Mouse (Mus musculus): Measurements from ENCODE around the gene Adcy2. TPM values are rescaled to one million over a fixed set of nuclear protein-coding genes. Genes with fewer than 3 reads are reported as not detected.

Gene Adcy2
- polyA plus RNA-seq, 1 experiment from 2014 or later: 0.63 TPM

- H3K4me3 ChIP-seq: no peak overlapping the region
- WGBS: 65% methylated on average over 5 of the region's 5 CpGs
- no peaks in the 10 kb centered on the region for H3K36me3 ChIP-seq
- no peak overlapping the region for H3K27ac ChIP-seq (replicated peaks)
- H3K9me3 ChIP-seq: no peaks in the 10 kb centered on the region
- peaks cover 16% of the 10 kb centered on the region for H3K4me1 ChIP-seq
- H3K4me2 ChIP-seq: no peak overlapping the region
- peaks cover 38% of the 10 kb centered on the region for H3K27me3 ChIP-seq (replicated peaks)
- no peak for ATAC-seq (ENCODE audit: extremely low read depth, insufficient number of reproducible peaks, low FRiP score, low TSS enrichment)
- no peak overlapping the region for H3K9ac ChIP-seq
Observed at GRCm38 (mm10) chr13:69002631-69003030, 3.3 kb upstream of the Adcy2 start.

GRCm38 (mm10) chr13:69002173-69002572, 2.8 kb upstream of the Adcy2 start:
- Histone ChIP-seq H3K27me3 (replicated peaks) (peaks cover 42% of the 10 kb centered on the region), H3K4me1 (peaks cover 18% of the 10 kb centered on the region), H3K9ac (no peak overlapping the region), H3K27ac (replicated peaks) (no peak overlapping the region), H3K36me3 (no peaks in the 10 kb centered on the region), H3K4me2 (no peak overlapping the region), H3K9me3 (no peaks in the 10 kb centered on the region), H3K4me3 (no peak overlapping the region)
- WGBS: 17% methylated on average over 4 of the region's 4 CpGs
- no peak for ATAC-seq (ENCODE audit: extremely low read depth, insufficient number of reproducible peaks, low FRiP score, low TSS enrichment)

- WGBS: 38% methylated on average over 5 of the region's 5 CpGs
- Histone ChIP-seq H3K36me3 (no peaks in the 10 kb centered on the region), H3K9me3 (no peaks in the 10 kb centered on the region), H3K9ac (peak overlapping the region; percentile 80), H3K27ac (replicated peaks) (no peak overlapping the region), H3K4me2 (peak overlapping the region; percentile 93), H3K27me3 (replicated peaks) (peaks cover 57% of the 10 kb centered on the region), H3K4me1 (peaks cover 18% of the 10 kb centered on the region), H3K4me3 (peak overlapping the region; percentile 68)
- ATAC-seq (ENCODE audit: extremely low read depth, insufficient number of reproducible peaks, low FRiP score, low TSS enrichment): no peak
Observed at GRCm38 (mm10) chr13:68999826-69000225, 485 bp upstream of the Adcy2 start.

DNA sequence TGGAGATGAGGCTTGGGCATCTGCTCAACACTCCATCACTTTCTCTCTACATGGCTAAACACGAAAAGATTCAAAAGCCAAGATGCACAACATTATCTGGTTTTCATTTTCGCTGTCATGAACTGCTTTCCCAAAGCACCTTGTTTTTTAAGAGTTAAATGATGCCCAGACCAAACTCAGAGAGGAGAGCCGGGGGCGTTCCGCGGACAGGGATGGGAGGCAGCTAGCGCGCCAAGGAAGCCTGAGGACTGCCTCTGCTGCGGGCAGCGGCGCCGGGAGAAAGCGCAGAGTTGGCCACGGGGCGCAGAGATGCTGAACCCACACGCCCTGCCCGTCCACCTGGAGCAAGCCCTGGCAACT, 803 bp downstream of the Adcy2 start:
- Histone ChIP-seq H3K9me3 (no peaks in the 10 kb centered on the region), H3K4me1 (peaks cover 18% of the 10 kb centered on the region), H3K27ac (replicated peaks) (no peak overlapping the region), H3K36me3 (no peaks in the 10 kb centered on the region), H3K9ac (peak overlapping the region; percentile 80), H3K4me2 (peak overlapping the region; percentile 93), H3K27me3 (replicated peaks) (peaks cover 61% of the 10 kb centered on the region), H3K4me3 (peak overlapping the region; percentile 68)
- no peak for ATAC-seq (ENCODE audit: extremely low read depth, insufficient number of reproducible peaks, low FRiP score, low TSS enrichment)
- WGBS: under 1% methylated on average over 17 of the region's 17 CpGs

GRCm38 (mm10) chr13:68997821-68998551, 1.4 kb downstream of the Adcy2 start:
- H3K4me2 ChIP-seq: peak overlapping the region; percentile 93
- no peak overlapping the region for H3K27ac ChIP-seq (replicated peaks)
- peaks cover 62% of the 10 kb centered on the region for H3K27me3 ChIP-seq (replicated peaks)
- H3K9me3 ChIP-seq: no peaks in the 10 kb centered on the region
- peaks cover 18% of the 10 kb centered on the region for H3K4me1 ChIP-seq
- H3K4me3 ChIP-seq: peak overlapping the region; percentile 68
- ATAC-seq (ENCODE audit: extremely low read depth, insufficient number of reproducible peaks, low FRiP score, low TSS enrichment): no peak
- WGBS: 10% methylated on average over 22 of the region's 22 CpGs
- peak overlapping the region; percentile 80 for H3K9ac ChIP-seq
- no peaks in the 10 kb centered on the region for H3K36me3 ChIP-seq

DNA sequence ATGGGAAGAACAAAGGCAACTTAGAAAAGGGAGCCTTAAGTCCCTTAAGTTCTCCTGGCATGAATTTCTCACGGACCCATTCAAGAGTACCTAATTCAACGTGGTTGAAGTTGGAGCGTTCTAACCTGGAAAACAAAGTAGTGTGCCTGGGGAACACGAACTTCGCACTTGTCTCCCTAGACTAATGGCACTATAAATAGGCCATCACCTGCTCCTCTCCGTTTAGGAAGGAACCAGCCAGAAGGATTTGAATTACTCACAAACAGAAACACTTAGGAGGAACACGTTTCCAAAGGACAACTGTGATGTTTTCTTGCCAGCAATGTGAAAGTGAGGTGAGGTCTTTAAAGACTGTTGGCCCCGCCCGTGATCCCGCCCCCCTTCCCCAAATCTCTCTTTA, 2.0 kb downstream of the Adcy2 start:
- peak overlapping the region; percentile 93 for H3K4me2 ChIP-seq
- H3K9ac ChIP-seq: no peak overlapping the region
- peaks cover 18% of the 10 kb centered on the region for H3K4me1 ChIP-seq
- 11% methylated on average over 10 of the region's 10 CpGs for WGBS
- H3K27ac ChIP-seq (replicated peaks): no peak overlapping the region
- H3K9me3 ChIP-seq: no peaks in the 10 kb centered on the region
- no peak for ATAC-seq (ENCODE audit: extremely low read depth, insufficient number of reproducible peaks, low FRiP score, low TSS enrichment)
- H3K36me3 ChIP-seq: no peaks in the 10 kb centered on the region
- H3K27me3 ChIP-seq (replicated peaks): peaks cover 62% of the 10 kb centered on the region
- peak overlapping the region; percentile 68; the same call in 1 of the 2 replicates for H3K4me3 ChIP-seq

DNA sequence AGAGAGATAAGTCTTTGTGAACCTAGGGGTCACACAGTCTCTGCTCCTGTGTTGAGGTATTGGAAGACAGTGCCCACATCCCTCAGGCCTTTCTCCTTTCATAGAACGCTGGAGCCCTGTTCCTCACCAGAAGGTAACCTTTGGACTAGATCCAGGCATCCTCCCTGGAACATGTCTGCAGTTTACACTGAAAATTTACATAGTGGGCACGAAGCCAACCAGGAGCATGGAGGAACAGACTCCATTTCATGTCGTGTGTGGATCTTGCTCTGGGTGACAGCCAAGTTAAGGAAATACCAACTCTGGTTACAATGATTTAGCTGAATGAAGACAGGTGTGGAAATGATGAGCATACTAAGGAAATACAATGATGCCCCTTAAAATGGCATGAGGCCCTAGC, 2.7 kb downstream of the Adcy2 start:
- Histone ChIP-seq H3K9me3 (no peaks in the 10 kb centered on the region), H3K4me1 (peaks cover 18% of the 10 kb centered on the region), H3K9ac (no peak overlapping the region), H3K4me2 (no peak overlapping the region), H3K27ac (replicated peaks) (no peak overlapping the region), H3K36me3 (no peaks in the 10 kb centered on the region), H3K27me3 (replicated peaks) (peaks cover 62% of the 10 kb centered on the region), H3K4me3 (no peak overlapping the region)
- WGBS: 61% methylated on average over 3 of the region's 3 CpGs
- ATAC-seq (ENCODE audit: extremely low read depth, insufficient number of reproducible peaks, low FRiP score, low TSS enrichment): no peak

DNA sequence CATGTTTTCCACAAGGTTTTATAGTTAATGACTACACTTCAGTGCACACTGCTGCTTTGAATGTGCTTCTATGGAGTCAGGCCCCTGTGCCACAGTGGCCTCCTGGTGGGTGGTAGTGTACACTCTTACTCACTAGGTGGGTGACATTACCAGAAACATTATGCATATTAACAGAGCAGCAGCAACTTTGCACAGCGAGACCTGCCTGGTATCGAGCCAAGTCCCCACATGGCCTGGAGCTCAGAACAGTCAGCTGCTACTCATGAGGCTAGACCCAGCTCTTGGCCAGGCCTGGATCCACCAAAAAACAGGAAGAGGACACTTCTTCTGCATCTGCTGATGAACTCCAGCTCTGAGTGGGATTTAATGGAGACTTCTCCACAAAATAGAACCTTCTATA, 13.6 kb downstream of the Adcy2 start:
- Histone ChIP-seq H3K9ac (no peak overlapping the region), H3K9me3 (no peaks in the 10 kb centered on the region), H3K4me1 (no peaks in the 10 kb centered on the region), H3K27me3 (replicated peaks) (no peaks in the 10 kb centered on the region), H3K4me3 (no peak overlapping the region), H3K4me2 (no peak overlapping the region), H3K27ac (replicated peaks) (no peak overlapping the region), H3K36me3 (no peaks in the 10 kb centered on the region)
- WGBS: 89% methylated on average over 2 of the region's 2 CpGs
- ATAC-seq (ENCODE audit: extremely low read depth, insufficient number of reproducible peaks, low FRiP score, low TSS enrichment): no peak

- no peak for ATAC-seq (ENCODE audit: extremely low read depth, insufficient number of reproducible peaks, low FRiP score, low TSS enrichment)
- Histone ChIP-seq H3K27ac (replicated peaks) (no peak overlapping the region), H3K27me3 (replicated peaks) (no peaks in the 10 kb centered on the region), H3K4me3 (no peak overlapping the region), H3K9ac (no peak overlapping the region), H3K4me2 (no peak overlapping the region), H3K4me1 (no peaks in the 10 kb centered on the region), H3K36me3 (no peaks in the 10 kb centered on the region), H3K9me3 (no peaks in the 10 kb centered on the region)
- 77% methylated on average over 15 of the region's 15 CpGs for WGBS
Observed at GRCm38 (mm10) chr13:68984000-68984399, 15.3 kb downstream of the Adcy2 start.

GRCm38 (mm10) chr13:68981048-68981447, 18.3 kb downstream of the Adcy2 start:
- 71% methylated on average over 2 of the region's 2 CpGs for WGBS
- Histone ChIP-seq H3K9me3 (no peaks in the 10 kb centered on the region), H3K4me1 (no peaks in the 10 kb centered on the region), H3K27me3 (replicated peaks) (no peaks in the 10 kb centered on the region), H3K27ac (replicated peaks) (no peak overlapping the region), H3K36me3 (no peaks in the 10 kb centered on the region), H3K4me3 (no peak overlapping the region), H3K9ac (no peak overlapping the region), H3K4me2 (no peak overlapping the region)
- ATAC-seq (ENCODE audit: extremely low read depth, insufficient number of reproducible peaks, low FRiP score, low TSS enrichment): no peak

DNA sequence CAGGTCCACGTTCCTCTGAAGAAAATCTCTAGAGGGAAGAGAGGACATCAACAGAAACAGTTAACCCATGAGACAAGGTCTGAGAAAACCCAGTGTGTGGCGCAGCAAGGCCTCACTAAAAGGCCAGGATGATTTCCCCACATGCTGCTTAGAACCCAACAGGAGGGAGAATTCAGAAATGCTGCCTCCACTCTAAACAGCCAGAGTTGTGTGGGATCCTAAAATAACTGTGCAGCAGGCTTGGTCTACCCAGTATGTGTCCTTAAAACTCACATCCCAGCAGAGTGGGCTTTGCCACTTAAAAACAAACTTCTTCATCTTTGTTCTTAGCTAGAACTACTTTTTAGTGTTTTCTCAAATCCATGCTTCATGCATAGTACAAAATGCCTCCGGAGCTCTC, 26.2 kb downstream of the Adcy2 start:
- Histone ChIP-seq H3K9me3 (no peaks in the 10 kb centered on the region), H3K36me3 (no peaks in the 10 kb centered on the region), H3K9ac (no peak overlapping the region), H3K4me2 (no peak overlapping the region), H3K27me3 (replicated peaks) (0 out of 2 replicates have a peak, but pooled peaks cover 6% of the 10 kb centered on the region), H3K4me1 (no peaks in the 10 kb centered on the region), H3K27ac (replicated peaks) (no peak overlapping the region), H3K4me3 (no peak overlapping the region)
- ATAC-seq (ENCODE audit: extremely low read depth, insufficient number of reproducible peaks, low FRiP score, low TSS enrichment): no peak
- WGBS: 24% methylated on average over 3 of the region's 3 CpGs

DNA sequence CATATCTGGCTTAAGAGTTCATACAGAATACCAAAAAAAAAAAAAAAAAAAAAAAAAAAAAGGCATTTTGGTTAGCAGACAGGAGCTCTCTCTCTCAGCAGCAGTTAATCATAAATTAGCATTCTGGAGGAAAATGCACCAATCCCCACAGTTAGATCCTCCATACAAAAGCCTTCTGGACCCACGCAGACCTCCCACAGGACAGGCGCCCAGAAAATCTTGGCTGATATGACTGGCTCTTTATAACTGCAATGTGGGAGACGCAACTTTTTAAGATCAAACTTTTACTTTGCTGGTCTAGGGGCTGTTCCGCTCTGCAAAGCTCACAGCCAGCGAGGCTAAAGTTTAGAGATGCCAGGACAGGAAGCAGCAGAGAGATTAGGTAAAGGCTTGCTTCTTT, 37.8 kb downstream of the Adcy2 start:
- Histone ChIP-seq H3K4me1 (no peaks in the 10 kb centered on the region), H3K4me2 (no peak overlapping the region), H3K9ac (no peak overlapping the region), H3K27me3 (replicated peaks) (no peaks in the 10 kb centered on the region), H3K4me3 (no peak overlapping the region), H3K27ac (replicated peaks) (no peak overlapping the region), H3K9me3 (no peaks in the 10 kb centered on the region), H3K36me3 (no peaks in the 10 kb centered on the region)
- ATAC-seq (ENCODE audit: extremely low read depth, insufficient number of reproducible peaks, low FRiP score, low TSS enrichment): no peak
- WGBS: 65% methylated on average over 5 of the region's 5 CpGs

Measured in heart, embryonic 13.5 days (tissue).